Mouse (Mus musculus): ENCODE results near the gene Ap1g1.
"Not testable (repeated sequence)": the region's sequence is repeated elsewhere in the genome, so short reads cannot be mapped to it uniquely, and the experiment has no call there.

Gene Ap1g1

GRCm38 (mm10) chr8:109865536-109865935 lies 87.2 kb downstream of the Ap1g1 start:
- peak; percentile 53 for DNase-seq (ENCODE audit: low spot score)

GRCm38 (mm10) chr8:109866690-109867089 lies 88.3 kb downstream of the Ap1g1 start:
- peak; percentile 48 for DNase-seq (ENCODE audit: low spot score)

GRCm38 (mm10) chr8:109868003-109868679 lies 89.8 kb downstream of the Ap1g1 start, which contains the start of gene Phlpp2:
Gene Phlpp2 (plus strand): TSS chr8:109868542.
- peak; percentile 94 for DNase-seq (ENCODE audit: low spot score)

GRCm38 (mm10) chr8:109868680-109869361 lies 90.5 kb downstream of the Ap1g1 start:
- no peak for DNase-seq (ENCODE audit: low spot score)

- DNase-seq (ENCODE audit: low spot score), result no peak
Measured at GRCm38 (mm10) chr8:109871056-109871455, 92.7 kb downstream of the Ap1g1 start.

GRCm38 (mm10) chr8:109873800-109874199 lies 95.4 kb downstream of the Ap1g1 start:
- not testable (repeated sequence) for DNase-seq (ENCODE audit: low spot score)

GRCm38 (mm10) chr8:109880012-109880662 lies 101.8 kb downstream of the Ap1g1 start:
- DNase-seq (ENCODE audit: low spot score), result no peak

- DNase-seq (ENCODE audit: low spot score), result no peak
Measured at GRCm38 (mm10) chr8:109885294-109885693, 106.9 kb downstream of the Ap1g1 start.

- DNase-seq (ENCODE audit: low spot score), result no peak
Measured at GRCm38 (mm10) chr8:109889211-109889610, 110.9 kb downstream of the Ap1g1 start.

GRCm38 (mm10) chr8:109890794-109891585 lies 112.6 kb downstream of the Ap1g1 start:
- DNase-seq (ENCODE audit: low spot score), result no peak

- no peak for DNase-seq (ENCODE audit: low spot score)
Measured at GRCm38 (mm10) chr8:109894636-109895035, 116.3 kb downstream of the Ap1g1 start.

- no peak for DNase-seq (ENCODE audit: low spot score)
Measured at GRCm38 (mm10) chr8:109895355-109895754, 117.0 kb downstream of the Ap1g1 start.

GRCm38 (mm10) chr8:109902379-109902778 lies 124.0 kb downstream of the Ap1g1 start:
- no peak for DNase-seq (ENCODE audit: low spot score)

- DNase-seq (ENCODE audit: low spot score), result no peak
Measured at GRCm38 (mm10) chr8:109903909-109904469, 125.6 kb downstream of the Ap1g1 start.

GRCm38 (mm10) chr8:109904928-109905668 lies 126.7 kb downstream of the Ap1g1 start:
- DNase-seq (ENCODE audit: low spot score), result no peak

- DNase-seq (ENCODE audit: low spot score), result no peak
Measured at GRCm38 (mm10) chr8:109906907-109907306, 128.6 kb downstream of the Ap1g1 start.

GRCm38 (mm10) chr8:109907376-109907775 lies 129.0 kb downstream of the Ap1g1 start:
- DNase-seq (ENCODE audit: low spot score), result no peak

Measured in adipocyte (in vitro differentiated cells).